Mouse (Mus musculus): Measurements from ENCODE around the gene Mdh1. TPM values are rescaled to one million over a fixed set of nuclear protein-coding genes. Genes with fewer than 3 reads are reported as not detected.
"Not testable (repeated sequence)": the region's sequence is repeated elsewhere in the genome, so short reads cannot be mapped to it uniquely, and the experiment has no call there.

The Mdh1 gene
- polyA plus RNA-seq, 1 experiment from 2014 or later = 478 TPM

GRCm38 (mm10) chr11:21540072-21540471 is 32.1 kb downstream of the Mdh1 start:
- Histone ChIP-seq H3K36me3 (replicated peaks; ENCODE audit: insufficient read depth, low read length) (no peaks in the 10 kb centered on the region), H3K4me3 (ENCODE audit: low read depth, low read length) (no peak overlapping the region), H3K9ac (replicated peaks) (no peak overlapping the region), H3K4me2 (ENCODE audit: low read depth, low read length) (no peak overlapping the region), H3K4me1 (ENCODE audit: insufficient read depth) (no peaks in the 10 kb centered on the region), H3K27ac (ENCODE audit: low read depth) (no peak overlapping the region), H3K9me3 (ENCODE audit: low read length) (no peaks in the 10 kb centered on the region), H3K27me3 (ENCODE audit: insufficient read depth, low read length) (no peaks in the 10 kb centered on the region)
- TF ChIP-seq CTCF (IDR thresholded peaks at IDR 0.05; ENCODE audit: low read depth) = no peak
- no peak for TF ChIP-seq EP300 (IDR thresholded peaks at IDR 0.05; ENCODE audit: low read depth)
- no peak for ATAC-seq
- 38% methylated on average over 2 of the region's 2 CpGs for WGBS (ENCODE audit: insufficient replicate concordance)
- DNase-seq = no peak

DNA sequence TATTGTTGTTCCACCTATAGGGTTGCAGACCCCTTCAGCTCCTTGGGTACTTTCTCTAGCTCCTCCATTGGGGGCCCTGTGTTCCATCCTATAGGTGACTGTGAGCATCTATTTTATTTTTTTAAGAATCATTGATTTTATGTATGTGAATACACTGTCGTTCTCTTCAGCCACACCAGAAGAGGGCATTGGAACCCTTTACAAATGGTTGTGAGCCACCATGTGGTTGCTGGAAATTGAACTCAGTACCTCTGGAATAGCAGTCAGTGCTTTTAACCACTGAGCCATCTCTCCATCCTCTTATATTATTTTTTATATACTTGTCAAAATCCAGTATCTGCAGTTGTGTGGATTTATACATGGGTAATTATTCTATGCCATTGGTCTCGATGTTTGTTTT is 41.3 kb downstream of the Mdh1 start:
- 68% methylated on average over 2 of the region's 2 CpGs for WGBS (ENCODE audit: insufficient replicate concordance)
- not testable (repeated sequence) for H3K9me3 ChIP-seq (ENCODE audit: low read length); H3K4me3 ChIP-seq (ENCODE audit: low read depth, low read length); H3K27ac ChIP-seq (ENCODE audit: low read depth); DNase-seq; H3K9ac ChIP-seq (replicated peaks); H3K36me3 ChIP-seq (replicated peaks; ENCODE audit: insufficient read depth, low read length); H3K4me2 ChIP-seq (ENCODE audit: low read depth, low read length); ATAC-seq; H3K27me3 ChIP-seq (ENCODE audit: insufficient read depth, low read length); H3K4me1 ChIP-seq (ENCODE audit: insufficient read depth)

DNA sequence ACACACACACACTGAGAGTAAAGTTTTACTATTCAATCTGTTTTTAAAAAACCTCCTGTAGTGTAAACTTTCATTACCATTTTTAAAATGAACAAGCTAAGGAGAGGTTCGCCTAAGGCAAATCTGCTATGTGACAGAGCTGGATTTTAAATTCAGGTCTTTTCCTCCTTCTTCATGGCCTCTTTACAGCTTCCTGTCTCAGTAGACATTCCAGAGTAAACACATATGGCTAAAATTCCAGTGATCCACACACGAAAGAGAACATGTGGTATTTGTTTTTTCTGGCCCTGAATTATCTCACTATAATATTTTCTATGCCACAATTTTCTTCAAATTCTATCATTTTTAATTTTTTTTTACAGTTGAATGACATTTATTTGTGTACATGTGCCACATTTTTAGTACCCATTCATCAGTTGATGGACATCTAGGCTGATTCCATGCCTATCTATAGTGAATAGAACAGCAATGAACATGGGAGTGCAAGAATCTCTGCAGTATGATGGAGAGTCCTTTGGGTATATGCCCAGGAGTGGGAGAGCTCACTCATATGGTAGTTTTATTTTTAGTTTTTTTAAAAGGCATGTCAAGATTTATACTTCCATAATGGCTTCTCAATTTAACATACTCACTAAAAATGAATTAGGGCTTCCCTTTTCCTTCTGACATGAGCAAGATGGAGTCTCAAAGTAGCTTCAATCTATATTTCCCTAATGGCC is 43.3 kb downstream of the Mdh1 start:
- no peaks in the 10 kb centered on the region for H3K36me3 ChIP-seq (replicated peaks; ENCODE audit: insufficient read depth, low read length)
- H3K27me3 ChIP-seq (ENCODE audit: insufficient read depth, low read length) = no peaks in the 10 kb centered on the region
- H3K4me3 ChIP-seq (ENCODE audit: low read depth, low read length) = no peak overlapping the region
- WGBS (ENCODE audit: insufficient replicate concordance) = 61% methylated on average over 2 of the region's 2 CpGs
- no peaks in the 10 kb centered on the region for H3K9me3 ChIP-seq (ENCODE audit: low read length)
- no peak overlapping the region for H3K27ac ChIP-seq (ENCODE audit: low read depth)
- no peaks in the 10 kb centered on the region for H3K4me1 ChIP-seq (ENCODE audit: insufficient read depth)
- ATAC-seq (no peak), DNase-seq (no peak)
- no peak overlapping the region for H3K9ac ChIP-seq (replicated peaks)
- H3K4me2 ChIP-seq (ENCODE audit: low read depth, low read length) = no peak overlapping the region
- no peak for TF ChIP-seq EP300 (IDR thresholded peaks at IDR 0.05; ENCODE audit: low read depth)

DNA sequence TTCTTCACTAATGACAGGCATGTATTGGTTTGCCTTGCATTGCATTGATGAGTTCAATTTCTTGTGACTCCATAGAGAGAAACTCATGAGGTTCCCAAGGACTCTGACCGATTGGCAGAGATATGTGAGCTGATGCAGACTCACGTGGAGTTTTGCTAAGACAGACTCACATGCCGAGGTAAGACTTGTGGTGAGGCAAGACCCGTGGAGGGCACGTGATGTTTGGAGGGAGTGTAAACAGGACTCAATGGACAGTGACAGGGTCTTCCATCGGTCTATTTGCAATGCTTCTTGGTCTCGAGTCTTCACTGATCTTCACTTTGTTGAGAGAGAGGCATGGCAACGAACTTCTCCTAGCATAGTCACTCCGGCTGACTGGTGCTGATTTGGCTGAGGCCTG is 54.4 kb downstream of the Mdh1 start:
- no peak for TF ChIP-seq CTCF (IDR thresholded peaks at IDR 0.05; ENCODE audit: low read depth)
- no peak for DNase-seq
- 83% methylated on average over 9 of the region's 9 CpGs for WGBS (ENCODE audit: insufficient replicate concordance)
- no peak overlapping the region for H3K4me2 ChIP-seq (ENCODE audit: low read depth, low read length)
- no peaks in the 10 kb centered on the region for H3K36me3 ChIP-seq (replicated peaks; ENCODE audit: insufficient read depth, low read length)
- H3K4me3 ChIP-seq (ENCODE audit: low read depth, low read length) = no peak overlapping the region
- H3K4me1 ChIP-seq (ENCODE audit: insufficient read depth) = no peaks in the 10 kb centered on the region; the same call in 1 of the 2 replicates
- ATAC-seq = no peak
- no peak overlapping the region for H3K27ac ChIP-seq (ENCODE audit: low read depth)
- H3K27me3 ChIP-seq (ENCODE audit: insufficient read depth, low read length) = no peaks in the 10 kb centered on the region
- H3K9ac ChIP-seq (replicated peaks) = no peak overlapping the region
- H3K9me3 ChIP-seq (ENCODE audit: low read length) = no peaks in the 10 kb centered on the region

DNA sequence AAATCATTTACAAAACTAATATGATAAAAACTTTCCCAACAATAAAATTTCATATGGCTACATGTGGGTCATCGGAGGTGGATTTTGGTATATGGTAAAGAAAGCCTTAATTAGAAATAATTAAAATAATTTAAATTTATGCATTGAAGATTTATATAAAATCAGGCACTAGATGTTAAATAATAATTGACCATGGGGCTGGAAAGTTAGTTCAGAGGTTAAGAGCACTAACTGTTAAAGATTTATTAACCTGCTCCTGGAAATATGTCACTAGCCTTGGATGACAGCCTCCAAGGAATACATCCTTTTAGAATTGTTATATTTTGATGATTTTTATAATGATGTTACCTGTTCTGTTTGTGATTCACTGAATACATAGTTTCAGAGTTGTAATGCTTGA is 55.8 kb downstream of the Mdh1 start:
- not testable (repeated sequence) for H3K4me3 ChIP-seq (ENCODE audit: low read depth, low read length); H3K9ac ChIP-seq (replicated peaks); H3K9me3 ChIP-seq (ENCODE audit: low read length); H3K27ac ChIP-seq (ENCODE audit: low read depth); H3K4me2 ChIP-seq (ENCODE audit: low read depth, low read length); H3K27me3 ChIP-seq (ENCODE audit: insufficient read depth, low read length); ATAC-seq; H3K4me1 ChIP-seq (ENCODE audit: insufficient read depth); DNase-seq; H3K36me3 ChIP-seq (replicated peaks; ENCODE audit: insufficient read depth, low read length)
- WGBS (ENCODE audit: insufficient replicate concordance) = 83% methylated on average over 1 of the region's 1 CpGs

- not testable (repeated sequence) for H3K27ac ChIP-seq (ENCODE audit: low read depth); H3K9me3 ChIP-seq (ENCODE audit: low read length); ATAC-seq; DNase-seq; H3K4me3 ChIP-seq (ENCODE audit: low read depth, low read length); H3K9ac ChIP-seq (replicated peaks); H3K36me3 ChIP-seq (replicated peaks; ENCODE audit: insufficient read depth, low read length); H3K4me2 ChIP-seq (ENCODE audit: low read depth, low read length); H3K27me3 ChIP-seq (ENCODE audit: insufficient read depth, low read length); H3K4me1 ChIP-seq (ENCODE audit: insufficient read depth)
- 70% methylated on average over 1 of the region's 1 CpGs for WGBS (ENCODE audit: insufficient replicate concordance)
Observed at GRCm38 (mm10) chr11:21510577-21510976, 61.6 kb downstream of the Mdh1 start.

DNA sequence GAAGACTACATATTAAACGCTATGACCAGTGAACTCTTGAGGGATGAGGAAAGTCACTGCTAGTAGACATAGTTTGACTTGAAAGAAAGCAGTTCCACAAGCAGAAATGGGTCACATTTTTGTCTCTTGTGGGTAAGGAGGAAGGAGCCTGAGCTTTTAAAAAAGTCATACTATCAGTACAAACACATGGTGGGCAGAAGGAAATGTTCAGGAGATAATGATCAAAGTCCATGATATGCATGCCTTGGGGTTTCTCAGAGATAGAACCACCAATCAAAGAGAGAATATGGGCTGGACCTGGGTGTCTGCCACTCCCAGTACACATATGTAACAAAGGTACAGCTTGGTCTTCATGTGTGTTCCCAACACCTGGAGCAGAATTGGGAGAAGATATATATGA is 63.5 kb downstream of the Mdh1 start:
- H3K4me2 ChIP-seq (ENCODE audit: low read depth, low read length); DNase-seq; H3K36me3 ChIP-seq (replicated peaks; ENCODE audit: insufficient read depth, low read length); H3K27ac ChIP-seq (ENCODE audit: low read depth); H3K9ac ChIP-seq (replicated peaks); ATAC-seq; H3K27me3 ChIP-seq (ENCODE audit: insufficient read depth, low read length); H3K9me3 ChIP-seq (ENCODE audit: low read length); H3K4me1 ChIP-seq (ENCODE audit: insufficient read depth); H3K4me3 ChIP-seq (ENCODE audit: low read depth, low read length): not testable (repeated sequence)
- WGBS (ENCODE audit: insufficient replicate concordance) = 44% methylated on average over 1 of the region's 1 CpGs

GRCm38 (mm10) chr11:21507073-21507472 is 65.1 kb downstream of the Mdh1 start:
- H3K27ac ChIP-seq (ENCODE audit: low read depth); H3K9me3 ChIP-seq (ENCODE audit: low read length); H3K27me3 ChIP-seq (ENCODE audit: insufficient read depth, low read length); H3K4me3 ChIP-seq (ENCODE audit: low read depth, low read length); H3K9ac ChIP-seq (replicated peaks); ATAC-seq; H3K4me2 ChIP-seq (ENCODE audit: low read depth, low read length); H3K4me1 ChIP-seq (ENCODE audit: insufficient read depth); H3K36me3 ChIP-seq (replicated peaks; ENCODE audit: insufficient read depth, low read length); DNase-seq: not testable (repeated sequence)
- 61% methylated on average over 5 of the region's 5 CpGs for WGBS (ENCODE audit: insufficient replicate concordance)

Measured in liver, postnatal 0 days (tissue).